Mouse (Mus musculus) heart, postnatal 0 days (tissue): ENCODE data around the gene Dgkb.

Source experiments
- CTCF ChIP-seq: IDR thresholded peaks from 2 replicates; pipeline ENCODE4 v1.5.1; 2016; ENCODE audit warnings: antibody characterized with exemption, control low read depth, low read depth
- EP300 ChIP-seq: IDR thresholded peaks from 2 replicates; pipeline ENCODE4 v1.6.1; 2016; ENCODE audit warnings: antibody characterized with exemption, low read depth

GRCm38 (mm10) chr12:38301497-38301896 is 484.0 kb downstream of the Dgkb start:
- TF ChIP-seq EP300, result no peak
- no peak for TF ChIP-seq CTCF
